Mouse (Mus musculus) intestine, postnatal 0 days (tissue): ENCODE data around the gene Pfdn5. TPM values are rescaled to one million over a fixed set of nuclear protein-coding genes. Genes with fewer than 3 reads are reported as not detected.
A peak's percentile ranks its signal among the peaks of the same experiment; 100 is the strongest.

Experiments used
- ATAC-seq: fragments of 200-750 bp; cut with Nextera tagmentation; 2 replicates; pipeline ENCODE4 v1.8.0; 2017; ENCODE audit warnings: mild to moderate bottlenecking, moderate TSS enrichment, moderate library complexity
- H3K27ac ChIP-seq: fragments of 300-500 bp; sonication (generic); 2 replicates; pipeline ENCODE4 v1.5.1; 2014; ENCODE audit warnings: mild to moderate bottlenecking, low read depth, low read length, moderate library complexity
- H3K27me3 ChIP-seq: fragments of 300-500 bp; sonication (generic); replicated peaks from 2 replicates; pipeline ENCODE4 v1.6.1; 2014; ENCODE audit warnings: low read length, mixed read lengths; ENCODE audit not compliant: control insufficient read depth, insufficient read depth
- H3K36me3 ChIP-seq: fragments of 300-500 bp; sonication (generic); 2 replicates; pipeline ENCODE4 v1.6.1; 2014; ENCODE audit warnings: mild to moderate bottlenecking, moderate library complexity; ENCODE audit not compliant: control insufficient read depth, insufficient read depth
- H3K4me1 ChIP-seq: fragments of 300-500 bp; sonication (generic); replicated peaks from 2 replicates; pipeline ENCODE4 v1.6.1; 2014; ENCODE audit warnings: antibody characterized with exemption, low read length, mixed read lengths; ENCODE audit not compliant: control insufficient read depth, insufficient read depth
- H3K4me2 ChIP-seq: fragments of 300-500 bp; sonication (generic); replicated peaks from 2 replicates; pipeline ENCODE4 v1.6.1; 2014; ENCODE audit warnings: low read depth, mild to moderate bottlenecking, moderate library complexity
- H3K4me3 ChIP-seq: fragments of 300-500 bp; sonication (generic); 2 replicates; pipeline ENCODE4 v1.5.1; 2014; ENCODE audit warnings: low read depth, low read length
- H3K9ac ChIP-seq: fragments of 300-500 bp; sonication (generic); 2 replicates; pipeline ENCODE4 v1.6.1; 2014; ENCODE audit warnings: mild to moderate bottlenecking, low read depth, low read length
- H3K9me3 ChIP-seq: fragments of 300-500 bp; sonication (generic); 2 replicates; pipeline ENCODE4 v1.6.1; 2016; ENCODE audit warnings: mixed run types; ENCODE audit not compliant: control insufficient read depth
- CTCF ChIP-seq: sonication (generic); IDR thresholded peaks from 2 replicates; pipeline ENCODE4 v1.5.1; 2016; ENCODE audit warnings: low read depth, mild to moderate bottlenecking, control low read depth, antibody characterized with exemption, moderate library complexity
- WGBS: fragments of 180-500 bp; shearing (Covaris S2); extraction: QIAGEN DNeasy Blood & Tissue Kit; methylation state at CpG from one replicate; pipeline ENCODE4 v1.1.7; 2014; 5-methylcytosine and 5-hydroxymethylcytosine counted together
- polyA plus RNA-seq: library from polyadenylated mRNA; unstranded; fragments of >200 nt; fragmentation: Nextera tagmentation; extraction: Ambion mirVana; gene quantifications from 2 replicates; pipeline ENCODE4 v1.2.1, GENCODE M21; 2015

Gene Pfdn5
- polyA plus RNA-seq, 1 experiment from 2014 or later: 341 TPM

DNA sequence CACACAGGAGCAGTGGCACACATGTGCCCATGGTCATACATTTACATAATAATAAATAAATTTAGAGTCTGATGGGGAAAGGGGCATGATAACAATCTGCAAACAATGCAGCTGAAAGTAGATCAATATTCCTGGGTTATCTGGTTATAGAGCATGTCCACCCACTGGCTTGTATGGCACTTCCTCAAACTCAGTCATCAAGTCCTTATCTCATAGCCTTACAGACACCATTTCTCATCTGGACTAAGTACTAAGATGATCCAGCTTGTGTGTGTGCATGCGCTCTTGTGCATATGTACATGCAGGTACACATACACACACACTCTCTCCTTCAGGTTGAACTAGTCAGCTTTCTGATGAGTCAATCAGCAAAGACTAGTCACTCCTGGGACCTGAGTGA, 38.8 kb downstream of the Pfdn5 start:
- Histone ChIP-seq H3K27me3 (peaks cover 15% of the 10 kb centered on the region; the same call in 1 of the 2 replicates), H3K27ac (no peak overlapping the region), H3K4me2 (no peak overlapping the region), H3K9ac (no peak overlapping the region), H3K9me3 (no peaks in the 10 kb centered on the region), H3K4me3 (no peak overlapping the region), H3K4me1 (no peaks in the 10 kb centered on the region), H3K36me3 (no peaks in the 10 kb centered on the region)
- WGBS: 97% methylated on average over 1 of the region's 1 CpGs
- TF ChIP-seq CTCF: no peak
- no peak for ATAC-seq

DNA sequence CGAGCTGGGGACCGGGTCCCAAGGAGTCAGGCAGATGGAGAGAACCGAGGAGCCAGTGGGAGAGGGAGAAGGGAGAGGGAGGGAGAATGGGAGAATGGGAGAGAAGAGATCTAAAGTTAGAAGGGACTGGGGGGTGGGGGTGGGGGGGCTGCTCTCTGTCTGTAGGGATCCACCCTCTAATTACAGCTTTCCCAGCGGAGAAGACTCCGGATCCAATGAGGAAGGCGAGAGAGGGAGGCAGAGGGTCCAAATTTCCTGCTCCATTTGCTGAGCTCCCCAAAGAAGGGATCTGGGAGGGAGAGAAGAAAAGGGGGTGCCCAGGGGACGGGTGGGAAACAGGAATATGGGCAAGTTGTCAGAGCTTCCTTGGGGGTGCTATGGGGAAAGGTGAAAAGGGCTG, 40.3 kb downstream of the Pfdn5 start:
- no peaks in the 10 kb centered on the region for H3K4me1 ChIP-seq
- H3K27me3 ChIP-seq: peaks cover 10% of the 10 kb centered on the region; the same call in 1 of the 2 replicates
- no peak overlapping the region for H3K27ac ChIP-seq
- no peak for TF ChIP-seq CTCF
- peak overlapping the region; percentile 11; the same call in 1 of the 2 replicates for H3K4me3 ChIP-seq
- H3K9ac ChIP-seq: no peak overlapping the region
- no peaks in the 10 kb centered on the region for H3K9me3 ChIP-seq
- WGBS: 18% methylated on average over 7 of the region's 7 CpGs
- peak overlapping the region; percentile 37 for H3K4me2 ChIP-seq
- no peak for ATAC-seq
- no peaks in the 10 kb centered on the region for H3K36me3 ChIP-seq

DNA sequence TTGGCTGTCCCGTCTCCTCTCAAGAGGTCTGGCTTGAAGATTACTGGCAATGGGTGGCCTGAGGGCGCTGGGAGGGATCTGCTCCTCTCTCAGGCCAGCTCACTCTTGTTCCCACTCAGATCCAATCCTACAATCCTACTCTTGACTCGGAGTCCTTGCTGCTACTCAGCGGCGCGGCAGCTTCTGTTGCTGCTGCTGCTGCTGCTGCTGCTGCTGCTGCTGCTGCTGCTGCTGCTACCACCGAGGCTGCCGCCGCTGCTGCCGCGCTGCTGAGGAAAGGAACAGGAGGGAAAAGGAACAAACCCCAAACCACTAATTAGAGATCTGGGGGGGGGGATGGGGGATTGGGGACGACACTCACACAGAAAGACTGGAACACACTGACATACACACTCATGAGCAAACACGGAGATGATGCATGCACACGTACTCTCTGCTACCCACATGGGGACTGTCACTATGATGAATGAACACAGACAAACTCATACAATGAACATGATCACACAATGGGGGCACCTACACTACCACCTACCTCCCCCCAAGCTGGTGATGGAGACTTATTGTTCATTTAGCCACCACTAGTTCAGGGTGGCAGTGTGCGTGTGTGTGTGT, 40.9 kb downstream of the Pfdn5 start, which contains the start of gene Sp7:
TSS of gene Sp7 (minus strand) at position 450 of the 612 bp plus-strand sequence.
- WGBS: 6% methylated on average over 15 of the region's 15 CpGs
- H3K9ac ChIP-seq: no peak within 1 kb of the TSS
- no peak for ATAC-seq

DNA sequence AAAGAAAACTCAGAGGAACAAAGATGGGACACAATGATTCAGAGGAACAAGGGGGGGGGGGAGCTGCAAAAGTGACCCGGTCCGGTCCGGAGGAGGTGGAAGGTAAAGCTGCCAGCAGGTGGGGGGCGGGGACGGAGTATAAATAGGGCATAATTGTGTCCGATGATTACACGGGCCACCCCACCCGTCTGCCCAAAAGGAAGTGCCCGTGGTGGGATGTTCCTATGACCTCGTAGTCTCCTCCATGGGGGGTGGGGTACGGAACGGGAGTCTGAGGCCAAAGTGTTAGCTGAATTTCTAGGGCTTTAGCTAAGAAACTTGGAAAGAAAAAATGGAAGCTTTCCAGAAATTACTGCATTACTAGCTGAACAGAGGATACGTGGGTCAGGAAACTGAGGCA, 44.1 kb downstream of the Pfdn5 start:
- no peak overlapping the region for H3K27ac ChIP-seq
- 20% methylated on average over 13 of the region's 13 CpGs for WGBS
- no peaks in the 10 kb centered on the region for H3K9me3 ChIP-seq
- H3K9ac ChIP-seq: no peak overlapping the region
- H3K4me2 ChIP-seq: no peak overlapping the region
- H3K36me3 ChIP-seq: no peaks in the 10 kb centered on the region
- H3K27me3 ChIP-seq: no peaks in the 10 kb centered on the region; the same call in 1 of the 2 replicates
- H3K4me1 ChIP-seq: no peaks in the 10 kb centered on the region
- H3K4me3 ChIP-seq: no peak overlapping the region
- no peak for ATAC-seq
- no peak for TF ChIP-seq CTCF

More for the DNA sequence above, 40.9 kb downstream of the Pfdn5 start, which contains the start of gene Sp7:
- no peak for TF ChIP-seq CTCF
- no peaks in the 10 kb centered on the region for H3K36me3 ChIP-seq
- H3K4me3 ChIP-seq: peak within 1 kb of the TSS; percentile 11; the same call in 1 of the 2 replicates
- H3K4me2 ChIP-seq: peak within 1 kb of the TSS; percentile 37
- no peak within 1 kb of the TSS for H3K27ac ChIP-seq
- H3K27me3 ChIP-seq: peaks cover 10% of the 10 kb centered on the region; the same call in 1 of the 2 replicates
- no peaks in the 10 kb centered on the region for H3K4me1 ChIP-seq
- no peaks in the 10 kb centered on the region for H3K9me3 ChIP-seq

DNA sequence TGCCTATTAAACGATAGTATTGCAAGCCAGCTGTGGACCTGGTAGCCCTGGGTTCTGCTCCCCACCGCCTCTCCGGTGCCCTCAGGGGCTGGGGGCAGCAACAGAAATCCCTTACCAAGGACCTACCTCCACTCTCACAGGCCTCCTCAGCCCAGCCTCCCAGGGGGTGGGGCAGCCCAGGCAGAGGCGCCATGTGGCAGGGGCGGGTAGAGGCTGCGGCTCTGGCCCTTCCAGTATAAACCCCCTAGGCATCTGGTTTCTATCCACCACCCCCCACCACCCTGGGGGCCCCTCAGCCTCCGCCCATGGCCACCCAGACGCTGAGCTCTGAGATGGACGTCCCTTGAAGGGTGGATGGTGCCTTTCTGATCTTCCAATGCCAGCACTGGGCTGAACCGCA, 44.8 kb downstream of the Pfdn5 start:
- H3K27me3 ChIP-seq: no peaks in the 10 kb centered on the region; the same call in 1 of the 2 replicates
- no peaks in the 10 kb centered on the region for H3K9me3 ChIP-seq
- H3K4me3 ChIP-seq: no peak overlapping the region
- H3K4me1 ChIP-seq: no peaks in the 10 kb centered on the region
- H3K36me3 ChIP-seq: no peaks in the 10 kb centered on the region
- 0 out of 2 replicates have a peak overlapping the region, but pooled peaks have one; percentile 9 for H3K4me2 ChIP-seq
- WGBS: 5% methylated on average over 10 of the region's 10 CpGs
- peak; percentile 31; the same call in 1 of the 2 replicates for ATAC-seq
- no peak overlapping the region for H3K27ac ChIP-seq
- 0 out of 2 replicates have a peak overlapping the region, but pooled peaks have one; percentile 0 for H3K9ac ChIP-seq
- no peak for TF ChIP-seq CTCF

DNA sequence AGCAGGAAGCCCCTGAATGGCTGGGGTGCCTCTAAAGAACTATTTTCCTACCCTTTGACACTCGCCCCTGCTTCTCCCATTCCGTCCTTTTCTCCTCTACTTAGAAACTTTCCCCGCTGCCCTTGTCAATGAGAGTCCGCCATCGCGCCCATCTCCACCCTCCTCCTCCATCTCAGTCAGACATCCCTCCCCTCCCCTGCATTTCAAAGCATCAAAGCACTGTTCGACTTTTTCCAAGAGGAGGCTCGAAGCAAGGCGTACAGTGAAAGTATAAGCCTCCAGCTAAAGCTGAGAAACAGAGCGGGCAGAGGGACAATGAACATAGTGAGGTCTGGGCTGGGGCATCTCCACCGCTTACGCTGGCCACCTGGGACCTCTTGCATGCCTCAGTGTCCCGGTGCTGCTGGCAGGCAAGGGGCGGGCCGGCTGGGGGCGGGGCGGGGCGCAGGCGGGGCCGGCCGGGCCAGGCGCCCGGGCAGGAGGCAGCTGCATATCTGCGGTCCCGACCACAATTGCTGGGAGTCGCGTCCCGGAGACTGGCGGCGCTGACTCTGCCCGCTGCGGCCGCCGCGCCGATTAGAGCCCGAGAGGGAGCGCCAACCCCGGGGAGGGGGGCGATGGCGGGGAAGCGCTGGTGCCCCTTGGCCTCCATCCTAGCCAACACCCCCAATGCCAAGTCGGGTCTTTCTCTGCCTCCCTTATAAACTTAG, 50.7 kb downstream of the Pfdn5 start:
- H3K9ac ChIP-seq: peak overlapping the region; percentile 58
- WGBS: 2% methylated on average over 42 of the region's 43 CpGs
- peak; percentile 43 for ATAC-seq

More for the DNA sequence above, 50.7 kb downstream of the Pfdn5 start:
- no peak for TF ChIP-seq CTCF
- H3K4me3 ChIP-seq: peak overlapping the region; percentile 66
- peak overlapping the region; percentile 99 for H3K4me2 ChIP-seq
- 0 out of 2 replicates have a peak, but pooled peaks cover 4% of the 10 kb centered on the region for H3K4me1 ChIP-seq
- H3K27ac ChIP-seq: peak overlapping the region; percentile 35; the same call in 1 of the 2 replicates
- H3K36me3 ChIP-seq: no peaks in the 10 kb centered on the region
- no peaks in the 10 kb centered on the region for H3K27me3 ChIP-seq
- H3K9me3 ChIP-seq: no peaks in the 10 kb centered on the region
